Mouse (Mus musculus): ENCODE data around the gene Scn1b. TPM values are rescaled to one million over a fixed set of nuclear protein-coding genes. Genes with fewer than 3 reads are reported as not detected.
A peak's percentile ranks its signal among the peaks of the same experiment; 100 is the strongest.

Gene Scn1b
- polyA plus RNA-seq, 1 experiment from 2014 or later: 0.80 TPM

DNA sequence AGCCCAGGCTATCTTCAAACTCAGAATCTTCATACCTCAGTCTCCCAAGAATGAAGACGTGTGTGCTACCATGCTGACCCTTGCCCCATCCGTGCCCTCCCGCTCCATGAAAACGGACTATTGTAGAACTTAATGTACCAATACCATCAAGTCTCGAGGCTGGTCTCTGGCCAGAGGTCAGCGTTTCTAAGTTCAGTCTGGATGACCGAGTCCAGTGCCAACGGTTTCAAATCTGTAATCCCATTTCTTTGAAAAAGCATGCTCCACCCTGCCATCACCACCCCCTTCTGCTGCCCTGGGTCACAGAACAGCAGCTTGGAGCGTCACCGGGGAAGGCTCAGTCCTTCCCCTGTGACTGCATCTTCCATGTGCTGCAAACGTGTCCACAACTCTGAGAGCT, 19.0 kb downstream of the Scn1b start:
- 91% methylated on average over 11 of the region's 11 CpGs for WGBS
- Histone ChIP-seq H3K36me3 (no peaks in the 10 kb centered on the region), H3K9me3 (replicated peaks) (no peaks in the 10 kb centered on the region), H3K4me1 (peaks cover 13% of the 10 kb centered on the region), H3K27me3 (ENCODE audit: low read depth, poor library complexity, severe bottlenecking) (0 out of 2 replicates have a peak, but pooled peaks cover 8% of the 10 kb centered on the region), H3K4me3 (no peak overlapping the region), H3K27ac (replicated peaks) (no peak overlapping the region)
- no peak for DNase-seq (ENCODE audit: low spot score)

DNA sequence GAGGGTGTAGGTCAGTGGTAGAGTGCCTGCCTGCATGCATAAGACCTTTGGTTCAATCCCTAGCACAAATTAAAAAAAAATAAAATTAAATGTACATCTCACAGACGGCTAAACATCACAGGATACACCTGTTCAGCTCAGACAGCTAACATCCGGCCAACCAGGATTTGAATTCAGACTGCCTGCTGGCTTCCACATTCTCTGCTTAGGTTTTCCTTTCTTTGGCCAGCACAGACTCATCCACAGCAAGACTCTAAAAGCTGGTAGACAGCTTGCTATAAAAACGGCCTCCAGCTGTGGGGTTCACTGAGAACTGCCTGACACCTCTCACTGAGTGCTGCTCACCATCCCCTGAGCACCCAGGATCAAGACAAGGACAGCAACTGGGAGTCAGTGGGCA, 20.6 kb downstream of the Scn1b start:
- H3K9me3 ChIP-seq (replicated peaks): no peaks in the 10 kb centered on the region
- no peak overlapping the region for H3K27ac ChIP-seq (replicated peaks)
- peaks cover 1% of the 10 kb centered on the region; the same call in 1 of the 2 replicates for H3K4me1 ChIP-seq
- H3K27me3 ChIP-seq (ENCODE audit: low read depth, poor library complexity, severe bottlenecking): 0 out of 2 replicates have a peak, but pooled peaks cover 8% of the 10 kb centered on the region
- no peak for DNase-seq (ENCODE audit: low spot score)
- 67% methylated on average over 3 of the region's 3 CpGs for WGBS
- H3K4me3 ChIP-seq: no peak overlapping the region
- H3K36me3 ChIP-seq: no peaks in the 10 kb centered on the region

DNA sequence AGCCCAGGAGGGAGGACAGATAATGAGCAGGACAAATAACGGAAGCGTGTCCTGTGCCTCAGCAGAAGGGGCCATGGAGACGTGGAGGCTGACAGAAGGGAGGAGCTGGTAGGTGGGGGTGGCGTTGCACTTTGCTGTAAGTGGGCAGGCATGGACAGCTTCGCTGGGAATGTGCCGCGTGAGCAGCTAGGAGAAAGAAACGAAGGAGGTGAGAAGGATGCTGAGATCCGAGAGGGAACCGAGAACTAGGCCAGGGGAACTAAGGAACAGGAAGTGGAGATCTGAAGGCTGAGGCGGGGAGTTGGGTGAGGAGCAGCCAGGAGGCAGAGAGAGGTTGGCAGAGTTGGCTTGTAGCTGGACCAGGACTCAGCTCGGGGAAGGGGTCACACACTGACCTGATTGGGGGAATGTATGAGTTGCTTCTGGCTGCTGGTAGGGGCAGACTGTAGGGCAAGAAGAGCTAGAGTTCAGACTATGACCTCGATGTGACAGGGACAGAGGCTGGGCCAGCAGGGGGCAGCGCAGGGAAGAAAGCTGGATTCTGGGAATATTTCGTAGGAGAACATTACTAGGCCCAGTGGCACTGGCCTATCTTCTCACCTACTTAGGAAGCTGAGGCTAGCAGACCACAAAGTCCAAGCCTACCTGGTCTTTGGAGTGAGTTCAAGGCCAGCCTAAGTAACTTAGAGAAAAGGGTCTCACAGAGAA, 21.6 kb downstream of the Scn1b start:
- H3K27me3 ChIP-seq (ENCODE audit: low read depth, poor library complexity, severe bottlenecking): 0 out of 2 replicates have a peak, but pooled peaks cover 8% of the 10 kb centered on the region
- 70% methylated on average over 15 of the region's 15 CpGs for WGBS
- no peaks in the 10 kb centered on the region for H3K4me1 ChIP-seq
- no peak overlapping the region for H3K4me3 ChIP-seq
- H3K36me3 ChIP-seq: no peaks in the 10 kb centered on the region
- no peak overlapping the region for H3K27ac ChIP-seq (replicated peaks)
- H3K9me3 ChIP-seq (replicated peaks): no peaks in the 10 kb centered on the region
- no peak for DNase-seq (ENCODE audit: low spot score)

DNA sequence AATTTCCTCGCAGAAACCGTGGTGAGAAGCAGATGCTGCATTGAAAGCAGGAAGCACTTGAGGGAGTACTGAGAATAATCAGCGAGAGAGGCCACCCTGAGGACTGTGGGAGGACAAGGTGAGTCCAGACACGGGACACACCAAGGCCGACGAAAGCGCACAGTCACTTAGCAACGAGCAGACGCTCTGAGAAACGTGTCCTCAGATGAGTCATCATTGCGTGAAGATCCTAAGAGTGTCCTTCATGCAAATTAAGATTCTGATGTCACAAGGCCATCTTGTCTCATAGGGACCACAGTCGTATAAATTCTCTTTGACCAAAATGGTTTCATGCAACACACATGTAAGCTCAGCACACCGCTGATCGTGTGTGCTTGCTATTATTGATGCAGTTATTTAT, 26.0 kb downstream of the Scn1b start:
- peaks cover 8% of the 10 kb centered on the region for H3K4me1 ChIP-seq
- WGBS: 90% methylated on average over 14 of the region's 14 CpGs
- DNase-seq (ENCODE audit: low spot score): no peak

DNA sequence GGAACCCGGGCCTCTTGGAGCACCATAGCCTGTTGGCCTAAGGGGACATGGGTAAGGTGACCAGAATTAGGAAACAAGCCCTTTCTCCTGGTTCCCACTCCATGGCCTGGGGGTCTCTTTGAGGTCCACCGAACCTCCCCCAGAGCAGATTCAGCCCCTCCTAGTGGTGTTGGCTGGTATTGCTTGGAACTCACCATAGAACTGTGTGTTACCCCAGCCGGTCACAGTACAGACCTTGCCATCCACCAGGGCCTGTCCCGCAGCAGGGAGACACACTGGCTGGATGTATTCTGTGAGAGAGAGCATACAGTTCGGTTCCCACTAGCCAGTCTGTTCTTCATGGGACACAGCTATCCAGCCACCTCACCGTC, 27.2 kb downstream of the Scn1b start:
- H3K9me3 ChIP-seq (replicated peaks): no peaks in the 10 kb centered on the region
- 92% methylated on average over 6 of the region's 6 CpGs for WGBS

More for the DNA sequence above, 26.0 kb downstream of the Scn1b start:
- Histone ChIP-seq H3K9me3 (replicated peaks) (no peaks in the 10 kb centered on the region), H3K4me3 (no peak overlapping the region), H3K27me3 (ENCODE audit: low read depth, poor library complexity, severe bottlenecking) (0 out of 2 replicates have a peak, but pooled peaks cover 8% of the 10 kb centered on the region), H3K36me3 (no peaks in the 10 kb centered on the region), H3K27ac (replicated peaks) (no peak overlapping the region)

DNA sequence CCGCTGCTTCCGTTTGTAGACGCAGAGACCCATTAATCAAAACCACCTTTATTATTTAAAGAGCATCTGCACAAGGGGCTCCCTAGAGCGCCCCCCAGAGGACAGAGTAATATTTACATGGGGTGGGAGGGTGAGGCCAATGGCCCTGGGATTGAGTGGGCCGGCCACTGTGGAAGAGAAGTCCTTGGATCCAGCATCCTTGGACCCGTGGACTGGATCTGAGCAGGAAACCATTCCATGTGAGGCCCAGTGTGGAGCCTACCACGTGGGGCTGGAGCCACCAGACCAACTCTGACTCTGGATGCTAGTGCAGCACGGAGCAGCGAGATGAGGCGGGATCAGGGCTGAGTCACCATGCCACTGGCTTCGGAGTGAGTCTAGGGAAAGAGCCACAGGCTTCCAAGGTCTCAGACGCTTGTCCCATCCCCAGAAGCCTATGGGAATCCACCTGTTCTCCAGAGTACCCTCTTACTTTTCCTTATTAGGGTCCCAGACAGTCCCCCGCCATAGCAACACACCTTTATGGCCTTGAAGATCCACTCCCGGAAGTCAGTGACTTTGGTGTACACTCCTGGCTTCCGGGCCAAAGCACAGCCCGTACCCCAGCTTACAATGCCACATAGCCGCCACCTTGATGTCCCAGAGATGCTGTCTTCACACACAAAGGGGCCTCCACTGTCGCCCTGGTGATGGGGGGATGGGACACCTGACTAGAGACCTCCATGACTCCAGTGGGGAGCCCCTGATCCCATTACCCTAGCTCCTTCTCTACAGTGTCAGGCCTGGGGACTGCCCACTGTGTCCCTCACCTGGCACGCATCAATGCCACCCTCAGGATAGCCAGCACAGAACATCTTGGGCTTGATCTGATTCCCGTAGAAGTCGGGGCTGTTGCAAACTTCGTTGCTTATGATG, 27.8 kb downstream of the Scn1b start:
- no peak for DNase-seq (ENCODE audit: low spot score)
- no peak overlapping the region for H3K4me3 ChIP-seq
- WGBS: 78% methylated on average over 22 of the region's 22 CpGs

More for the DNA sequence above, 27.2 kb downstream of the Scn1b start:
- H3K4me3 ChIP-seq: no peak overlapping the region
- H3K27ac ChIP-seq (replicated peaks): no peak overlapping the region
- no peak for DNase-seq (ENCODE audit: low spot score)
- H3K4me1 ChIP-seq: peaks cover 8% of the 10 kb centered on the region
- H3K27me3 ChIP-seq (ENCODE audit: low read depth, poor library complexity, severe bottlenecking): 0 out of 2 replicates have a peak, but pooled peaks cover 8% of the 10 kb centered on the region
- no peaks in the 10 kb centered on the region for H3K36me3 ChIP-seq

DNA sequence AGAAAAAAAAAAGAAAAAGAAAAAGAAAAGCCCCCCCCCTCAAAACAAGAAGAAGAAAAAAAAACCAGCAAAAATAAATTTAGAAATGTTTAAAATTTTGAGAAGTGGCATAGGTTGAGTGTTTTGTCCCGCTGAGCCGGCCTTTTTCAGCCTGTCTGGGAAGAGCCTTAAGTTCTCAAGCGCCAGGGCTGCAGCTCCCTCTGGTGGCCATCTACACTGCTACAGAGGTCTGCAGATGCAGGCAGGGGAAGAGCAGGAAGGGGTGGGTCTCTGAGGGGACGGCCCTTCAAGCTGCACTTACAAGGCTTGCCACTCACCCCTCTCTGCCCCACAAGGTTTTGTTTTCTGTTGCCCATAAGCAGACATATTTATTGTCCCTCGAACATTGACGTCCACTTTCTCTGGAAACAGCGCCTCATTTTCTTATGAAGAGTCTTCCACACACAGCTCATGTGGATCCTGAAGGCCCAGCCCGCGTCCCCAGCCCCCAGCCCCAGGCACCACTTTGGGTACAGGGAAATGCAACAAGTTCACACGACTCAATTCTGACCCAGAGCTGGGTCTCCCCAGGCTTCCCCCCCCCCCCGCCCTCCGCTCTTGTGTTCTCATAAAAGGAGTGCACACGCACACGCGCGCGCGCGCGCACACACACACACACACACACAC, 29.1 kb downstream of the Scn1b start:
- Histone ChIP-seq H3K4me3 (peak overlapping the region; percentile 40), H3K27me3 (ENCODE audit: low read depth, poor library complexity, severe bottlenecking) (no peaks in the 10 kb centered on the region), H3K4me1 (peaks cover 8% of the 10 kb centered on the region), H3K27ac (replicated peaks) (peak overlapping the region; percentile 66), H3K36me3 (no peaks in the 10 kb centered on the region), H3K9me3 (replicated peaks) (no peaks in the 10 kb centered on the region)
- peak; percentile 88 for DNase-seq (ENCODE audit: low spot score)
- 36% methylated on average over 20 of the region's 20 CpGs for WGBS

More for the DNA sequence above, 27.8 kb downstream of the Scn1b start:
- Histone ChIP-seq H3K4me1 (peaks cover 8% of the 10 kb centered on the region), H3K27ac (replicated peaks) (no peak overlapping the region), H3K27me3 (ENCODE audit: low read depth, poor library complexity, severe bottlenecking) (0 out of 2 replicates have a peak, but pooled peaks cover 8% of the 10 kb centered on the region), H3K9me3 (replicated peaks) (no peaks in the 10 kb centered on the region), H3K36me3 (no peaks in the 10 kb centered on the region)

DNA sequence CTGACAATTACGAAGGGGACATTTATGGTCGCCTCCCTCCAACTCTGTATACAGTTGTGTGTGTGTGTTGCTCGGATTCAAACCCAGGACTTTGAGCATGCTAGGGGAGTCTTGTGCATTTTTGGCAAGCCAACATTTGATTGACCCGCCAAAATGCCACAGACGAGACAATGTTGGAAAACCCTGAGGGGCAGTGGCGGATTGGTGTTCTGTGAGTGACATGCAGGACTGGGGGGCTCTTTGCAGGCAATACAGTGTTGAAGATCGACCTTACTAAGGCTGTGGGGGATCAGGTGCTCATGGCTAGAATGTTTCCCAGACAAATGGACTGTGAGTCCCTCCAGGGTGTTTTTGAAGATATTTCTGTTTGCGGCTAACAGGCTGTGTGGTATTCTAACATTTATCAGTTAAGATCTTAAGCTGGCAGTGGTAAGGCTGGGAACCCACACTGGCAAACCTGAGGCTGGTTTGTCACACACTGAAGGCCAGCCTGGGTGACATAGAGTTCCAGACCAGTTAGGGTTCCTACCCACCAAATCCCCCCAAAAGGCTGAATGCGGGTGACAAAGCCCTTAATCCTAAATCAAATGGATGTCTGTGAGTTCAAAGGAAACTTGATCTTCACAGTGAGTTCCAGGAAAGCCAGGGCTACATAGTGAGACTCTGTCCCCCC, 29.8 kb downstream of the Scn1b start:
- H3K9me3 ChIP-seq (replicated peaks): no peaks in the 10 kb centered on the region
- no peaks in the 10 kb centered on the region for H3K36me3 ChIP-seq
- H3K27me3 ChIP-seq (ENCODE audit: low read depth, poor library complexity, severe bottlenecking): no peaks in the 10 kb centered on the region
- no peak overlapping the region for H3K27ac ChIP-seq (replicated peaks)
- H3K4me3 ChIP-seq: no peak overlapping the region
- H3K4me1 ChIP-seq: peaks cover 8% of the 10 kb centered on the region
- DNase-seq (ENCODE audit: low spot score): no peak
- WGBS: 73% methylated on average over 9 of the region's 9 CpGs

DNA sequence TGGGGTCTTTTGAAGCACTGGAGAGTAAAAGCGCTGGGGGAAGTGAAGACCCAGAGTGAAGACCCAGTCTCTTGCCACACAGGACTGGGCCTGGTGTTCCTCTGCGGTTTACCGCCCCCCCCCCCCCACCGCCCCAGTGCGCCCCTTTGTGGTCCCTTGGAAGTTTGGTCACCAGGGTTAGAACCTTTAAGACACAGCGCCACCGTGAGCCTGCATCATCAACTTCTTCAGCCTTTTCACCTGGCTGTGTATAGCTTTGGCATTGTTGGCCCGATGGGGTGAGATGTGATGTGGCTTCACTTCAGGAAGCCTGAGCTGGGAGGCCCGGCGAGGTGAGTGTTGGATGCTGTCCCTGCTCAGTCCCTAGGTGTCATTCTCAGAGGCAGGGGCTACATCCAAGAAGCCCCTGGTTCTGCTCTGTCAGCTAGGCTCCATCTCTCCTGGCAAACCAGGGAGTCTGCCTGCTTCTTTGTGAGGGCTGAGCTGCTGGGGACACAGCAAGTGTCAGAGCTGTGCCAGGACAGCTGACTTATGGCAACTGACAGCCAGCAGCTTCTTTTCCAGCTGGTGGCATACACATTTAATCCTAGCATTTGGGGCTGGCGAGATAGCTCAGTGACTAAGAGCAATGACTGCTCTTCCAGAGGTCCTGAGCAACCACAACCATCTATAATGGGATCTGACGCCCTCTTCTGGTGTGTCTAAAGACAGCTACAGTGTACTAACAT, 31.9 kb downstream of the Scn1b start:
- no peak overlapping the region for H3K4me3 ChIP-seq
- no peaks in the 10 kb centered on the region for H3K36me3 ChIP-seq
- peaks cover 2% of the 10 kb centered on the region; the same call in 1 of the 2 replicates for H3K9me3 ChIP-seq (replicated peaks)
- H3K27me3 ChIP-seq (ENCODE audit: low read depth, poor library complexity, severe bottlenecking): no peaks in the 10 kb centered on the region
- no peak overlapping the region for H3K27ac ChIP-seq (replicated peaks)
- peaks cover 8% of the 10 kb centered on the region for H3K4me1 ChIP-seq
- 27% methylated on average over 12 of the region's 12 CpGs for WGBS
- no peak for DNase-seq (ENCODE audit: low spot score)

DNA sequence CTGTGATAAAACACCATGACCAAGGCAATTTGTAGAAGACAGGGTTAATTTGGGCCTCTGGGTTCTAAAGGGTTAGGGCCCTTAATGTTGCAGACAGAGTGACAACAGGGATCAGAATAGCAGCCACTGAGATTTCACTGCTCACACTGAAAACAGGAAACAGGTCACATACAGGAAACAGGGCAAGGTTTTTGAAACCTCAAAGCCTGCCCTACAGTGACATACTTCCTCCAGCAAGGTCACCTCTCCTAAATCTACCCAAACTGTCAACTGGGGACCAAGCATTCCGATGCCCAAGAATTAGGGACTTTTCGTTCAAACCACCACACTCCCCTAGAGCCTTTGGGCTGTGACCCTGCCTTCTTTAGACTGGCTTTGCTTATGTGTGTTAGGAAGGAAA, 37.1 kb downstream of the Scn1b start:
- Histone ChIP-seq H3K4me3 (no peak overlapping the region), H3K27ac (replicated peaks) (no peak overlapping the region), H3K4me1 (peaks cover 12% of the 10 kb centered on the region), H3K27me3 (ENCODE audit: low read depth, poor library complexity, severe bottlenecking) (no peaks in the 10 kb centered on the region), H3K36me3 (no peaks in the 10 kb centered on the region), H3K9me3 (replicated peaks) (peaks cover 3% of the 10 kb centered on the region; the same call in 1 of the 2 replicates)
- WGBS: 79% methylated on average over 2 of the region's 2 CpGs
- no peak for DNase-seq (ENCODE audit: low spot score)

DNA sequence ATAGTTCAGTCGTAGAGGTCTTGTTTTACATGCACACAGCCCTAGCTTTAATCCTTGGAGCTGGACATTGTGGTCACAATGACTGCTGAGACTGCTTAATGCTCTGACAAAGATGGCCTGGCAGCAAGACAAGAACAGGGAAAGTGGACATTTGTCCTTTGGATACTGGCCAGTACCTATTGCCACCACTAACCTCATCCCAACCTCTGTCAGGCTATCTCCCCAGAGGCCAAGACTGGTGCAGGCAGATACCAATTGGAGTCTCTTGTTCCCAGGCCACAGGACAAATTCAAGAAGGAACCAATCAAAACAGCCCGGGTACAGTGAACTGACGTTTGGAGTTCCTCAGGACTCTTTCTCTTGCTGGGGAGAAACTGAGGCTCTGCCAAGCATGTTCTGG, 38.6 kb downstream of the Scn1b start:
- H3K4me1 ChIP-seq: peaks cover 18% of the 10 kb centered on the region
- no peak for DNase-seq (ENCODE audit: low spot score)
- peaks cover 3% of the 10 kb centered on the region; the same call in 1 of the 2 replicates for H3K9me3 ChIP-seq (replicated peaks)
- WGBS: 82% methylated on average over 3 of the region's 3 CpGs
- H3K4me3 ChIP-seq: no peak overlapping the region
- H3K27ac ChIP-seq (replicated peaks): no peak overlapping the region
- H3K27me3 ChIP-seq (ENCODE audit: low read depth, poor library complexity, severe bottlenecking): no peaks in the 10 kb centered on the region
- H3K36me3 ChIP-seq: no peaks in the 10 kb centered on the region

All from midbrain, embryonic 10.5 days (tissue).